Mouse (Mus musculus) heart, postnatal 0 days (tissue): Measurements from ENCODE around the gene Rtn4rl2.

Source experiments
- CTCF ChIP-seq: IDR thresholded peaks from 2 replicates; pipeline ENCODE4 v1.5.1; 2016; ENCODE audit warnings: antibody characterized with exemption, control low read depth, low read depth
- EP300 ChIP-seq: IDR thresholded peaks from 2 replicates; pipeline ENCODE4 v1.6.1; 2016; ENCODE audit warnings: antibody characterized with exemption, low read depth

DNA sequence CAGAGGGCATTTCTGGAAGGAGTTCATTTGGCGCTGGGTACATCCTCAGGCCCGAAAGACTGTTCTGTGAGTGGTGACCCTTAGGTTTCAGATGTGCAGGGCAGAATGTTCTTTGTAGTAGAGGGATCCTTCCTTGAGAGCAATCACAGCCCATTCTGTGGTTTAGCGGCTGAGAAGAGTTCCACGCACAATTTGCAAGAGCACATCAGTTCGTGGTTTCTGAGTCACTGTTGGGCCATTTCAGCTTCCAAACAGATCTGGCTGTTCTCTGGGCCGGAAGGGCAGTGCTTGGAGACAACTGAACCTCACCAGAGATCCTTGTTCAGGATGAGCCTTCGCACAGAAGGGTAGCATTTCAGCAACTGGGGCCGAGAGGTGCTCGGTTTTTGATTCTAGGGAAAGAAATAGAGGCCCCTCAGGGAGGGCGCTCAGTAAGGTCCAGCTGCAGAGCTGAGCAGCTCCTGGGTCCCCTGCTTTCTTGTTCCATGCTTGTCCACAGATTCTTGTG is 33.1 kb upstream of the Rtn4rl2 start:
- TF ChIP-seq CTCF (no peak), EP300 (no peak)
